Mouse (Mus musculus): ENCODE results near the gene Six1. TPM values are rescaled to one million over a fixed set of nuclear protein-coding genes. Genes with fewer than 3 reads are reported as not detected.

The Six1 gene
- total RNA-seq, 2 experiments from 2014 or later: not detected

DNA sequence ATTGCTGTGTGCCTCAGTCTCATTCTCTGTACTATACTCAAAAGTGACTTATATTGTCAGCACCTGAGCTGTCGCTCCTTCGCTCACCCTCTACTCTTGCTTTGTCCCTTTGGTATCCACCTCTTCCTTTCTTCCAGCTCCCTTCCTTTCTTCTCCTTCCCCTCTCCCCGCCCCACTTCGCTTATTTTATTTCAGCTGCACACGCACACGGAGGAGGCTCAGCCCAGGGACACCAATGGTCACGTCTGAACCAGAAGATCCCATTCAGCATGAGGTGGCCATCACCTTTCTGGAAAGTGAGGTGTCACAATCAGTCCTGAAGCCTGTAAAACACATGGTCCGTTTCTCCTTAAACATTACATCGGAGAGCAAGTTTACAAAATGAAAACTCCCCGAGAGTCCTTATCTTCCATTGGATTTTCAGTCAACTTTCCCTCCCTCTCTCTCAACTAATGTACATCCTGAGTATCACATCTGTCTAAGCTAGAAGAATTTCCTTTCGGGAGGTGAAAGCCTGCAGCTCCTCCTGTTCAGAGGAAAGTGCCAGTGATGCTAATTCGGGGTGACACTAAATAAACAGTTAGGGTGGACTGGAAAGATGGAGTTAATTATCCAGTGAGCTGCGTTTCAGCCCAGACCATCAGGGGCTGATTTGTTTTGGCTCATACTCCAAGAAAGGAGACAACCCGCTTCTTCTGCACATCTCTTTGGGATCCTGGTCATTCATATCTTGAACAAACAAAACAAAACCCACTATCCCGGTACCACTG, 2.7 kb downstream of the Six1 start:
- no peak for ATAC-seq (replicated peaks; ENCODE audit: low FRiP score, poor library complexity, severe bottlenecking)

DNA sequence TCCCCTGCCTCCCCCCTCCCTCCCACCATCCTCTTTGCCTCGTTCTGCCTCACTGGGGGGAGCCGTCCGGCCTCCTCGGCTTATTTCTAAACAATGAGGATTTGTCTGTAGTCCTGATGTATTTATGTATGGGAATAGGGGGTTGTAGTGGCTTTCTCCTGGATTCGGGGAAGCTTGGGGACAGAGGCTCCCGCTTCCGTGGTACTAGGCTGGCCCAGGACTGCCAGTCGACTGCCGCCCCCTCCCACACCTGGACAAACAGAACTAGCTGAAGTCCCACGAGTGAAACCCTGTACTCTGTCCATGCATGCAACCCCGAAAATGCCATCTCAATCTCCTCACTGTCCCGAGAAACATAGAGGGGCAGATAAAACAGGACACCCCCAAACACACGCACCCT, 3.4 kb downstream of the Six1 start:
- ATAC-seq (replicated peaks; ENCODE audit: low FRiP score, poor library complexity, severe bottlenecking): no peak

DNA sequence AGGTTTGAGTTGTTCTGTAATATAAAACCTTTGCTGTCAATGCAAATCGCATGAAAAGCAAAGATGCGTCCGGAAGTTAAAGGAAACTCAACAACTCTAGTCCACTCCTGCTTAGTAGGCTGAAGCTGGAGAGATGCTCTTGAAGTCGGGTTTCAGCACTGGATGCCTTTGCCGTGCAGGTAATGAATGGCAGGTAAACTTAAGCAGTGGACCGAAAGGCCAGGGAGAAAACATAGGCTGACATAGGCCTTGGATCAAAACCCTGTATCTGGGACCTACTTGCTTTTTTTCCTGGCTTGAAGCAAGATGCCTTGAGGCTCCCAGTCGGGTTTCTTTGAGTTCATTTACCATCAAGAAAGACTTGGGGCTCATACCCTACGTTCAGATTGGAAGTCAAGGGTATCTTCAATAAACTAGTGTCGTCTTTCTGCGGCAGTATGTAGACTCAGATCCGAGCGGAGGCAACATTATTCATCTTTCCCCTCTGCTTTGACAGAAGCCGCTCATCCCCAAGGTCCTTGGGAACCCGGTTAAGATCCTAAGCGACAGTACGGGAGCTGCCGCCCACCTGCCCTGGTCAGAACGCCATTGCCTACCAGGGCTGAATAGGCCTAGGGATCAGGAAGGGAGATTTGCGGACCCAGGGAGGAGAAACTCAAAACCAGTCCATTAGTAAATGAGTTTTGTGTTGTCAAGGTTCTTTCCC, 4.0 kb downstream of the Six1 start:
- ATAC-seq (replicated peaks; ENCODE audit: low FRiP score, poor library complexity, severe bottlenecking): no peak

DNA sequence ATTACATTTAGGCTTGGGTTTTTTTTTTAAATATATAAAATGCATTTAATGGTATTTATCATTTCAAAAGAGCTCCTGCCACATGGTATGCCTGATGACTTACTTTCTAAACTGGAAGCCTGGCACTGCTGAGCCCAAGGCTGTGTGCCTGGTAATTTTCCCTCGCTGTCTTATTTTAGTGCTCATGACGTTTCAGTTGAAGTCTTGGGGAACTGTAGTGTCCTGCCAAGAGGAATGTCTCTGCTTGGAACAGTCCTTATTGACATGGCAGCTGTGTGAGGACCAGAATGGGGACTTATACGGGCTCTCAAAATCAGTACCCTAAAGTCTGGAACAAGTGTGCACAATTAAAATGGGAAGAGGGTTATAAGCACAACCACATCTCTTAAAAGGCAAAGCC, 5.2 kb downstream of the Six1 start:
- ATAC-seq (replicated peaks; ENCODE audit: low FRiP score, poor library complexity, severe bottlenecking): no peak

DNA sequence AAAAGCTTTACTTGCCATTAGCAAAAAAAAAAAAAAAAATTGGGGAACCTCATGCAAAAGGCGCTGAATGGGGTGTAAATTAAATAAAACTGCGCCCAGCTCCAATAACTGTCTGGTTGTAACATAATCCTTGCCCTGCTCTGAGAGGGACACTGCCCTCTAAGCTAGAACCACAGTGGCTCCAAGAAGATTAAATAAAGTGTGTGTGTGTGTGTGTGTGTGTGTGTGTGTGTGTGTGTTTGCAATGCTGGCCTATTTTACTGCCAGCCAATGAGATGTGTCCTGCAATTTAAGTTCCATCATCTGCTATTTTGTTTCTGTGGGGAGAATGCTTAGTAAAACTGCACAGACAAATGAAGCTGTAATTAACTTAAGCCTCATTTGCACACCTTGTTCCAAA, 6.1 kb downstream of the Six1 start:
- ATAC-seq (replicated peaks; ENCODE audit: low FRiP score, poor library complexity, severe bottlenecking): no peak

DNA sequence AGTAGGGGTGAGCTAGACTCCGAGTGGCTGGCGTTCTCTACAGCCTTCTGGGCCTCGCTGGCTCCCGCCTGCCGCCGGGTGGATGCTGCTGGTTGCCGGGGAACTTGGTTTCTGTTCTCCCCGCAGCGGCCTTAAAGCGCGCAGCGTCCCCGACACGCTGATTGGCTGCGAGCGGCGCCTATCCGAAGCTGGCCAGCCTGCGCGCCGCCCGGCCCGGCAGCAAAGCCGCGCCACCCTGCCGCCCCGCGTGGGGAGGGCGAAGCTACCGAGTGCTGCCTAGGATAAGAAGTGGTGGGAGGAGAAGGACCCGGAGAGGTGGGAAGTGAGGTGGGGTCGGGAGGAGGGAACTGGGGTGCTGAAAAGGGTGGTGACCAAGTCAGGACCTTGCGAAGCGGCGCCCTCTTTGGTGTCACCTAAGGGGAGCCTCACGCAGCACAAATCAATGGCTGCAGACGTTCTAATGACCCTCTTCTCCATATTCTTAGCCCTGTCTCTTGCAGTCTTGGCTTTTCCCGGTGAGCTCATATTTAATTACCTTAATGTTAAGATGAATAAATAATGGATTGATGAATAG, 7.0 kb downstream of the Six1 start:
- no peak for ATAC-seq (replicated peaks; ENCODE audit: low FRiP score, poor library complexity, severe bottlenecking)

DNA sequence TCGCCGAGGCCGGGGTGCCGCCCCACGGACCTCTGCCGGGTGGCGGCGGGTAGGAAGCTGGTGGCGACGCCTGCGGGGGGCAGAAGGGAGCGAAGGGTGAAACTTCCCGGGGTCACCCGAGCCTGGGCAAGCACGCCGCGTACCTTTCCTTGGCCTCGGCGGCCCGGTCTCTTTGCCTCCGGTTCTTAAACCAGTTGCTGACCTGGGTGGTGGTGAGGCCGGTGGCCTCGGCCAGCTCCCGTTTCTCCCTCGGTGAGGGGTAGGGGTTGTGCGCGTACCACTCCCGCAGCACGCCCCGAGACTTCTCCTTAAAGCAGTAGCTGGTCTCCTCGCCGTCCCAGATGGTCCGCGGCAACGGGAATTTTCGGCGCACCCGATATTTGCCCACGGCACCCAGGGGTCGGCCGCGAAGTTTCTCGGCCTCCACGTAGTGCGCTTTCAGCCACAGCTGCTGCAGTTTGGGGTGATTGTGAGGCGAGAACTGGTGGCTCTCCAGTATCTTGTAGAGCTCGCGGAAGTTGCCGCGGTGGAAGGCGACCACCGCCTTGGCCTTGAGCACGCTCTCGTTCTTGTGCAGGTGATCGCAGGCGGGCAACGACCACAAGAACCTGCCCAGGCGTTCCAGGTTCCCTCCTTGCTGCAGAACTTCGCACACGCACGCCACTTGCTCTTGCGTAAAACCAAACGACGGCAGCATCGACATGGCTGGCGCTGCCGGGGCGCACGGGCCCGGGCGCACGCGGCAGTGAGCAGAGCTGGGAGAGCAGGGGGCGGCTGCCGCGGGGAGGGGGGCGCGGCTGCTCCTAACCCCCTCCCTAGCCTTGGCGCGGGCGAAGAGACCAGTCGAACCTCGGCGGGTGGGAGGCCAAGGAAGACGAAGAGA, 7.7 kb downstream of the Six1 start:
- ATAC-seq (replicated peaks; ENCODE audit: low FRiP score, poor library complexity, severe bottlenecking): no peak

DNA sequence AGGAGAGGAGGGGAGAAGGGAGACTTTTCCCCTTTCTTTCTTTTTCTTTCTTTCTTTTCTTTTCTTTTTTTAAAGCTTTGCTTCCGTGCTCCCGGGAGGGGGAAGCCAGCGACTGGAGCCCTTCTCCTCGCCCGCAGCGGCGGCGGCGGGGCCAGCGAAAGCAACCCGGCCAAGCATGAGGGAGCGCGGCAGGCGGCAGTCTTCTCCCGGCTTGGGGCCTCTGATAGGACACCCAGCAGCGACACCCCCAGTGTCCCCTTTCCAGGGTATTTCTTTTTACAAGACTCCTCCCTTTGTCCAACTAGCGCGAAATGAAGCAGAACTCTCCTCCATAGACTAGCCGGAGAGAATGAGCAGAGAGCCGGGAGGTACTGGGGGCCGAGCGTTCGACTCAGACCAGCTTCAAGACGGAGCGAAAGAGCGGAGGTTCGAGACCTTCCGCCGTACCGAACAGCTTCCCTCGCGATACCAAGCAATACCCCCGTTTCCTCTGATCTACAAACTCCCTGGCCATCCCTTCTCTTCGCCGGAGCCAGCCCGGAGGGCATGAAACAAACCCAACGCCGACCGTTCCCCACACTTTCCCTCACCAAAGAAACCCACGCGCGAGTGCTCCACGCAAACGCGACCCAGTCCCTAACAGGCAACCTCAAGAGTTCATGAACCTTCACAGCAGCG, 8.5 kb downstream of the Six1 start:
- no peak for ATAC-seq (replicated peaks; ENCODE audit: low FRiP score, poor library complexity, severe bottlenecking)

DNA sequence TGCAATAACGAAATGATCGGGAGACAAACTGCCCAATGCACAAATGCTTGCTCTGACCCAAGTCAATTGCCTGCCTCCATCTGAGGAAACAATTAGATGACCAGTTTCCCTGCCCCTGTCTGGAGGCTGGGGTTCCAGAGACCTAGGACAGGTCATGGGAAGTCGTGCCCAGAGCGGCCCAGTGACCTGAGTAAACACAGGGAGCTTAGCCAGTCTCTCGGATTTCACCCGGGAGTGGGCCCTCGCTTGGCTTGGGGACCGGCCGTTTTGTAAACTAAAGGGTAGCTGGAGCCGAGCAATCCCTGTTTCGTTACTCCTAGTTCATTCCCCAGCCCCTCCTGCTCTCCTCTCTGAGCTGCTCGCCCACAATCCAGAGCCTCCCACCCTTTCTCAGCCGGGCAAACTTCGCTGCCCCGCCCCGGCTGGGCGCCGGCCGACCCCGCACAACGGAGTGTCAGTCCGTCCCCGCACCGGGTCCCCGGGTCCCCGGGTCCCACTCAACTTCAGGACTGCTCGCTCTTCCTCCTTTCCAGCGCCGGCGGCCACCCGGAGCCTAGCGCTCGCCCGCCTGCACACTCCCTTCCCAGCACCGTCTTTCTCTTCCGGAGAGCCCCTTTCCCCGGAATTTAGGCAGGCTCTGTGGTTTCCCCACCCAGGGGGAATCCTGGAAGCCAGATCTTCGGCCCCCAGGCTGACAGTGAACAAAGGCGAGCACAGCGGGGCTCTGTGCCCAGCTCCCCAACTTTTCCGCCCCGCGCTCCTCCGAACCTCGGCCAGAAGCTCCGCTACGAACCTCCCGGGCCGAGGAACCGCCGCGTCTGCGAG, 9.3 kb downstream of the Six1 start:
- no peak for ATAC-seq (replicated peaks; ENCODE audit: low FRiP score, poor library complexity, severe bottlenecking)

DNA sequence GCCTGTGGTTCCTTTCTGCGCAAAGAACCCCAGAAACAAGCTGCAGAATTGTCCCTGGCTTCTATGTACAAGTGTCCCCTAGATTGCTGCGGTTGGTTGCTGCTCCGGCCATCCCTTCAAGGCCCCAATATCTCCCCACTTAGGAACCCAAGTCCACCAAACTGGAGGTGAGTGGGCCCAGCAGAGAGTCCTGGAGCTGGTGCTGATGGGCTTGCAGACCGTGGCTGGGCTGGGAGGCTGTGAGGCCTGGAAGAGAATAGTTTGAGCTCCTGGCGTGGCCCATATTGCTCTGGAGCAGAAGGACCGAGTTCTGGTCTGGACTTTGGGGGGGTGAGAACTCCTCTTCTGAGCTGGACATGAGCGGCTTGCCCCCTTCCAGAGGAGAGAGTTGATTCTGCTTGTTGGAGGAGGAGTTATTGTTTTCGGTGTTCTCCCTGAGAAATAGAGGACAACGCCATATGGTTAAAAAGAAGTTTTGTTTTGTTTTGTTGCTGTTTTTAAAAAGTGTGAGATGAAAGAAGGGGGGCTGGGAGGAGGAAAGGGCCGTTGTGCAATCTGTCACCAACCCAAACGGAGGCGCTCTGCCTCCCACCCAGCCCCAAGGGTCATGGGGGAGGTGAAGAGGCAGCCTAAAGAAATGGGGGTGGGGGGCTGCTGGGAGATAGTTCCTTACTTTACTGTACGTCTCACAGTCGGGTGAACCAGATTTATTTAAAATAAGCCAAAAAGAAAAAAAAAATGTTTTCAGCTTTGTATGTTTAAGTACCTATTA, 10.1 kb downstream of the Six1 start:
- ATAC-seq (replicated peaks; ENCODE audit: low FRiP score, poor library complexity, severe bottlenecking): no peak

DNA sequence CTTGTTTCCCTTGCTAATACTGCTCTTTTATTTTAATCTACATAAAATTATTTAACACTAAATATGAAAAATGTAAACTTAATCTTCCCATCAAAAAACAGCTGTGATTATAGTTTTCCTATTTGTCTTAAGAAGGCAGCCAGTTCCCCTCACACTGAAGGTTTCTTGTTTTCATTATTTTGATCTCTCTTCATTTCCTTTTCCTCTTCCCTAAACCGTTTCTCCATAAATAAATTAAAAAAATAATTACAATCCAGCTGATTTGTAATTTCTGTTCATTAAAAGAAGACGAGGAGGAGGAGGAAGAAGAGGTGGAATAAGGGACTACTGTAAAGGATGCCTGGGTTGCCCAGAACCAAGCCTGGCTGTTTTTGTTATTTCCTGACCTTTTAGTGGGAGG, 10.8 kb downstream of the Six1 start:
- ATAC-seq (replicated peaks; ENCODE audit: low FRiP score, poor library complexity, severe bottlenecking): no peak

DNA sequence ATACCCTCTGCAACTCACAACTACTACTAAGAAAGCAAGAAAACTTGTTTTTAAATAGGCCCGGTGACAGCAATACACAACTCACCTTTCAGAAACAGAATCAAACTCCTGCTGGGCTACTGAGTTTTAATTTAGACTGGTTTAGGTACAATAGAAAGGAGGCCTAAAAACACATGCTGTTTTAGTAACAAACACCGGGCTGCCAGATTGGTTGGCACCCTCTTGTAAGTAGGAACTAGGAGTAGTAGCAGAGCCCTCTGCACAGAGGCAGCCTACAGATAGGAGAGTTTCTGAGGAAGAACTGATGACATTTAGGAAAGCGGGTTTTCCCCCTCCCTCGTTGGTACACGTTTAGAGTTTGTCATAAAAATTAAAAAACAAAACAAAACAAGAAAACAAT, 11.3 kb downstream of the Six1 start:
- ATAC-seq (replicated peaks; ENCODE audit: low FRiP score, poor library complexity, severe bottlenecking): no peak

DNA sequence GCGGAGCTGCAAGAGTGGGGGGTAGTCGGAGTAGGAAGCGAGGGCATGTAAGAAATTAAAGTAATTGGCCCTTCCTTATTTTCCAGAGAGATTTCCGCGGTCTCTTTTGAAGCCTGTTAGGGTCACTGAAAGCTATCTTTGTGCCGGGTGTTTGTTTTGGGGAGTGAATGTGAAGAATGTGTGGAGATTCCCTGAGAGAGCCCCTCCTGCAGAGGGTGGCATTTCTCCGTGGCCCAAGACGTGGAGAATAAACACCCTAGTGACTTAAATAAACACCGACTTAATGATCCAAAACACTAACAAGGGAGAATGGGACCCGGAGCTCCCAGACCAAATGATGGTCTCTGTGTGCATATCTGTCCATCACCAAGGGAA, 12.4 kb downstream of the Six1 start:
- no peak for ATAC-seq (replicated peaks; ENCODE audit: low FRiP score, poor library complexity, severe bottlenecking)

DNA sequence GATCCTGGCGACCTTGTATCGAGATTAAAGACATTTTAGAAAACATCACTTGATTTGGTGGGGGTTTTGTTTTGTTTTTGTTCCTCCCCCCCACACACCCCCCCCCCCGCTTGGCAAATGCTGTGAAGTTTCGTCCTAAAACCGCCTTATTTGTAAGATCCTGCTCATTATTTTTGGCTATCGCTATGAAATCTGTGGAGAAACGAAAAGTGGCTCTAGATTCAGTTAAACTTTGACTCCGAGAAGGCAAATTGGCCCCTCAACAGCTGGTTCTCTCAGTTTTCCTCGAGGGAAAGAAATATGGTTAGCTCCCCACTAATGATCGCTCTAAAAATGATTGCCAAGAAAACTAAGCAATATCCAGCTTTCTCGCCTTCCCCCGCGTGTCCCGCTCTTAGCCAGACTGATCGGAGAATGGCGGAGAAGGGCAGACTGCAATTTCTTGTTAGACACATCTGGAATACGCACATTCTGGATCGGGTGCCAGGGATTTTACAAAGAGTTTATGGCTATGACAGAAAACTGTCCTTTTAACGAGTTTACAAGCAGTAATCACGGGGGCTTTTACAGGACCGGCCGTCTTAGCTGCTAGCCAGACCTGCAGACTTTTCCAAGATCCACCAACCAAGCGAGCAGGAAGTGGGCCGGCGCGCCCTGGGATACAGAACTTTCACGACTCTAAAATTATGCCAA, 13.0 kb downstream of the Six1 start:
- ATAC-seq (replicated peaks; ENCODE audit: low FRiP score, poor library complexity, severe bottlenecking): no peak

DNA sequence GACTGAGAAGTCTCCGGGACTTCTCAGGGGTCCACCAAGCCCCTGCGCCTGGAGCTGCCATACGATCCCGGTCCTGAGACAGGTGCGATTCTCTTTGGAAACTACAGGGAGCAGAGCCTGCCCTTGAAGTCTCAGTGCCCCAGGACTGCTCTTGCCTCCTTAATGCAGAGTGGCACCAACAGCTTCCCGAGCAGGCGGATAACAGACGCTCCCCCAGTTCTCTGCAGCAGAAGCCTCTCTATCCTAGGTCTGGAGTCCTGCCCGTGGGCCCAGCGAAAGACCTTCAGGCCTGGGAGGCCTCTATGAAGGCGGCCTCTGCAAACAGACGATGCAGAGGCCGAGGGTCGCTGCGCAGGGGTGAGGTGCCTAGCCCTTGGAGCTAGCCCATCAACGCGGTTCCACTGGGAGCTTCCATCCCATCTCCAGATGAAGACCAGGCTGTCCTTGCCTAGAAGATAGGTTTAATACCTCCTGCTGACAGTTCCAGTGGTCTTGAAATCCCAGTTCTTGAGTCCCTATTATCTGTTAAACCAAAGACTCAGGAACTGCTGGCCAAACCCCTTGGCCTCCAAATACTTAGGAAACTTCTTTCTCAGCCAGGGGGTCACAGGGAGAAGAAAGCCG, 13.6 kb downstream of the Six1 start:
- ATAC-seq (replicated peaks; ENCODE audit: low FRiP score, poor library complexity, severe bottlenecking): no peak

DNA sequence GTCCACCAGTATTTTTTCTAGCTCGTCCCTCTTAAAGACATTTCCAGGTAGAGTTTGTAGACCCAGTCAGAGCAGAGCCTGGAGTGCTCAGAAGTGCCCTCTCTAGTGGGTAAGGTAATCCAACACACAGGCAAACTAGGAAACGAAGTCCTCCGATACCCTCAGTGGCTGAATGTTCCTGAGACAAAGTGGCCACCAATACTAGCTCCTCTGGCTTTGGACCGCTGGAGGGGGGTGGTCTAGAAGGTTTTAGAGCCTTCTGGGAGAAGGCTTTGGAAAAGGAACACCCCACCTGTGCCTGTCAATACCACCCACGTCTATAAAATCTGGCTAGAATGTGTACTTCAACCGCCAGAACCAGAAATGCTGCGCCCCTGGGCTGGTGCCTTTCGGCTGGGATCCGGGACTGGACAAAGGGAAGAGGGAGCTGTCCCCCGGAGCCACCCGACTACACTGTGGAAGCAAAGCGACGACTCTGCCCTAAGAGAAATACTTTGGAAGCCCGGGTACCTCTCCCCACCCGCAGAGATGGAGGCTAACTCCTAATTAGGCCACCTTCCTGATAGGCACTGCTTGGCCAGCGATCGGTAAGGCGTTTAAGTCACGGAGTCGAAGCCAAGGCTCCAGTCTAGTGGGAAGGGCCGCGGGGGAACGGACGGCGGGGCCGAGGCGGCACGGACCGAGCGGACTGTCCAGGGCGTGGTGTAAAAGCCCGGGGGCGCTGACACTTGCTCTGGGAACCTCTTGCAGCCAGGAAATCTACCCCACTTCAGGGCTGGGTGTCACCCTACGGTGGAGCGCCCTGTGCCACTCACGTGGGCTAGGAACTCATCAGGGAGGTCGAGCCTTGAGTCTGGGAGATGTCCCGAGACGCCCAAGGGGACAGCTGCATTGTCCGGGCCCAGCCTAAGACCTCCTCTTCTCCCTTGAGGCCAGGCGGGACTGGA, 14.4 kb downstream of the Six1 start:
- ATAC-seq (replicated peaks; ENCODE audit: low FRiP score, poor library complexity, severe bottlenecking): no peak
